Mouse (Mus musculus) right cerebral cortex, postnatal 10 days (tissue): ENCODE data around the gene Tor2a.

Experiments used
- DNase-seq, 2 experiments: peaks; one replicate each; pipeline ENCODE4 v3.0.0; 2021; ENCODE audit warnings: low spot score in 2 of 2

Gene Tor2a

GRCm38 (mm10) chr2:32761859-32762258, 4.8 kb downstream of the Tor2a start:
- DNase-seq, result no peak

- DNase-seq, result no peak
Observed at GRCm38 (mm10) chr2:32763353-32763752, 6.3 kb downstream of the Tor2a start.

- no peak for DNase-seq
Observed at GRCm38 (mm10) chr2:32767241-32767640, 10.2 kb downstream of the Tor2a start.

GRCm38 (mm10) chr2:32768661-32769285, 11.7 kb downstream of the Tor2a start:
- DNase-seq, result no peak

GRCm38 (mm10) chr2:32769327-32770085, 12.5 kb downstream of the Tor2a start:
- no peak for DNase-seq

- DNase-seq, result no peak
Observed at GRCm38 (mm10) chr2:32771886-32772285, 14.9 kb downstream of the Tor2a start.

GRCm38 (mm10) chr2:32772626-32773279, 15.7 kb downstream of the Tor2a start:
- no peak for DNase-seq

GRCm38 (mm10) chr2:32775359-32776074, 18.5 kb downstream of the Tor2a start, which contains the start of the genes Ttc16 and Ptrh1:
TSS of gene Ttc16 (minus strand) at chr2:32775633.
TSS of gene Ptrh1 (plus strand) at chr2:32775786.
- peak; percentile 98 for DNase-seq

- DNase-seq, result no peak
Observed at GRCm38 (mm10) chr2:32776192-32776591, 19.2 kb downstream of the Tor2a start.

GRCm38 (mm10) chr2:32778081-32778480, 21.0 kb downstream of the Tor2a start:
- DNase-seq, result no peak

- peak in 1 of 2 experiments; percentile 72 for DNase-seq
Observed at GRCm38 (mm10) chr2:32779131-32779530, 22.1 kb downstream of the Tor2a start.

GRCm38 (mm10) chr2:32779714-32780113, 22.7 kb downstream of the Tor2a start:
- DNase-seq, result no peak

GRCm38 (mm10) chr2:32781710-32782109, 24.7 kb downstream of the Tor2a start:
- no peak for DNase-seq

GRCm38 (mm10) chr2:32784048-32784681, 27.1 kb downstream of the Tor2a start, which contains the start of gene Cfap157:
TSS of gene Cfap157 (minus strand) at chr2:32784428.
- no peak for DNase-seq

- no peak for DNase-seq
Observed at GRCm38 (mm10) chr2:32787176-32787575, 30.1 kb downstream of the Tor2a start.

- DNase-seq, result no peak
Observed at GRCm38 (mm10) chr2:32788581-32788980, 31.5 kb downstream of the Tor2a start.

- DNase-seq, result no peak
Observed at GRCm38 (mm10) chr2:32791297-32791696, 34.3 kb downstream of the Tor2a start.

- no peak for DNase-seq
Observed at GRCm38 (mm10) chr2:32795748-32796418, 38.8 kb downstream of the Tor2a start.

GRCm38 (mm10) chr2:32798251-32798962, 41.4 kb downstream of the Tor2a start:
- no peak for DNase-seq
